Mouse (Mus musculus) erythroblast, embryonic 14.5 days (primary cell): Measurements from ENCODE around the gene Pms2.

Source experiments
- GATA1 ChIP-seq: IDR thresholded peaks from 2 replicates; pipeline ENCODE4 v1.6.1; 2012; ENCODE audit warnings: low read length, inconsistent platforms, mixed read lengths
- TAL1 ChIP-seq: IDR thresholded peaks from 3 replicates; pipeline ENCODE4 v1.6.1; 2012; ENCODE audit warnings: low read length, inconsistent platforms, mixed read lengths

GRCm38 (mm10) chr5:143908926-143909325 is 838 bp upstream of the Pms2 start:
- TF ChIP-seq TAL1 (no peak), GATA1 (no peak)
